Mouse (Mus musculus) bone marrow macrophage, adult 2 months (primary cell): Measurements from ENCODE around the gene Saa1. TPM values are rescaled to one million over a fixed set of nuclear protein-coding genes. Genes with fewer than 3 reads are reported as not detected.
A peak's percentile ranks its signal among the peaks of the same experiment; 100 is the strongest.

Source experiments
- H3K27ac ChIP-seq: 2 replicates; pipeline ENCODE4 v1.5.1; 2012; ENCODE audit warnings: low read depth, low read length; ENCODE audit not compliant: insufficient read depth
- H3K4me1 ChIP-seq: 2 replicates; pipeline ENCODE4 v1.6.1; 2012; ENCODE audit warnings: low read length; ENCODE audit not compliant: control insufficient read depth, insufficient read depth
- H3K4me3 ChIP-seq: 2 replicates; pipeline ENCODE4 v1.5.1; 2012; ENCODE audit warnings: mild to moderate bottlenecking, low read length, moderate library complexity; ENCODE audit not compliant: insufficient read depth
- CTCF ChIP-seq: IDR thresholded peaks from 2 replicates; pipeline ENCODE4 v1.5.1; 2012; ENCODE audit warnings: low read depth, mild to moderate bottlenecking, low read length, moderate library complexity
- POLR2A ChIP-seq: IDR thresholded peaks from 2 replicates; pipeline ENCODE4 v1.6.1; 2012; ENCODE audit warnings: mild to moderate bottlenecking, low read depth, low read length, borderline replicate concordance
- polyA plus RNA-seq: library from polyadenylated mRNA; stranded (reverse); fragments of >200 nt; gene quantifications from 2 replicates; pipeline ENCODE4 v1.2.4, GENCODE M21; 2012; ENCODE audit not compliant: missing spikeins, insufficient read depth, insufficient read length

The Saa1 gene
- polyA plus RNA-seq, 1 experiment, result not detected

- peak overlapping the region; percentile 20 for H3K27ac ChIP-seq
- H3K4me3 ChIP-seq, result no peak overlapping the region
- TF ChIP-seq POLR2A (no peak), CTCF (no peak)
- H3K4me1 ChIP-seq, result peaks cover 69% of the 10 kb centered on the region
Measured at GRCm38 (mm10) chr7:46719526-46719925, 23.3 kb downstream of the Saa1 start.

GRCm38 (mm10) chr7:46718591-46719270 is 24.0 kb downstream of the Saa1 start:
- Histone ChIP-seq H3K27ac (no peak overlapping the region), H3K4me1 (peaks cover 61% of the 10 kb centered on the region), H3K4me3 (no peak overlapping the region)
- TF ChIP-seq POLR2A (no peak), CTCF (no peak)

DNA sequence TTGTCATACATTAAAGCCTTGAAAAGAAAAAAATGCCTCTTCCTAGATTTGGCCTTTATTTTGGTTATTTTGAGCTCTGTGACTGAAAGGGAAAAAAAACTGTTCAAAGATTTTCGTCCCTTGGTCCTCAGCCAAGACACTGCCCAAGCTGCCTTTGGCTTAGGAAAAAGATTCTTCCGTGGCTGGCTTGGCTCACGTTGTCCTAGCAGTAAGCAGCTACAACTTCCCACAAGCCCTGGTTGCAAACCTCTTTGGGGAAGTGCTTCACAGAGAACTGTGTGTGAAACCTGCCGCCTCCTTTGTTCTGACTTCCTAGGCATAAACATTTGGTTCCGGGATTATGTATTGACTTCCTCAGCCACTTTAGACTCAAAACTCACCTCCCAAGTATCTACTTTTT is 25.9 kb downstream of the Saa1 start:
- TF ChIP-seq CTCF, result no peak
- no peak for TF ChIP-seq POLR2A
- Histone ChIP-seq H3K27ac (peak overlapping the region; percentile 40), H3K4me3 (no peak overlapping the region), H3K4me1 (peaks cover 68% of the 10 kb centered on the region)

- Histone ChIP-seq H3K4me1 (peaks cover 67% of the 10 kb centered on the region), H3K4me3 (peak within 1 kb of the TSS; percentile 30), H3K27ac (peak within 1 kb of the TSS; percentile 40)
- TF ChIP-seq POLR2A, result no peak
- TF ChIP-seq CTCF, result no peak
Measured at GRCm38 (mm10) chr7:46715600-46715999, 27.2 kb downstream of the Saa1 start, which contains the start of gene Saa3. Gene Saa3 (minus strand): TSS chr7:46715700.

DNA sequence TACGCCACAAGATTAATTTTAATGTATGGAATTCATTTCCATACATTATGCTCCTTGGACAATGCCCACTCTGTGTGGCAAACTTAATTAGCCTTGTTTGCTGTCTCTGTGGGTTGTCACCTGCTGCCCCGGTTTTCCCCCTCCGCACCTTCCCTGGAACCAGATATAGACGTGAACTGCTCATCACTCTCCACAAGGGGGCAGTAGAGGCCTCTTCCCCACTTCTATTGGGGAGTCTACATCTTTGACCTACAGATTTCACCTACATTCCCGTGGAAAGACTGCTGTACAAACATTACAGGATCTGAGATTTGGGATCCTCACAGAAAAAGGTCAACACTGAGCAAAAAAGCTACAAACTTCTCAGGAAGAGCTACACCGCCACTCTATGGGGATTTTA is 28.3 kb downstream of the Saa1 start:
- H3K4me1 ChIP-seq, result peaks cover 56% of the 10 kb centered on the region
- TF ChIP-seq CTCF, result peak; percentile 59; the same call in 1 of the 2 replicates
- TF ChIP-seq POLR2A, result no peak
- H3K27ac ChIP-seq, result no peak overlapping the region

GRCm38 (mm10) chr7:46712250-46712649 is 30.5 kb downstream of the Saa1 start:
- H3K27ac ChIP-seq, result peak overlapping the region; percentile 25
- no peak for TF ChIP-seq CTCF
- TF ChIP-seq POLR2A, result no peak
- H3K4me3 ChIP-seq, result no peak overlapping the region
- H3K4me1 ChIP-seq, result peaks cover 44% of the 10 kb centered on the region

More for the DNA sequence above, 28.3 kb downstream of the Saa1 start:
- H3K4me3 ChIP-seq, result peak overlapping the region; percentile 30

GRCm38 (mm10) chr7:46710390-46710844 is 32.4 kb downstream of the Saa1 start, which contains the start of gene Saal1:
Gene Saal1 (minus strand): TSS chr7:46710680.
- H3K4me3 ChIP-seq, result peak within 1 kb of the TSS; percentile 94
- H3K27ac ChIP-seq, result peak within 1 kb of the TSS; percentile 17; the same call in 1 of the 2 replicates
- no peak for TF ChIP-seq POLR2A
- peak; percentile 76 for TF ChIP-seq CTCF
- peaks cover 30% of the 10 kb centered on the region for H3K4me1 ChIP-seq

- TF ChIP-seq CTCF, result no peak
- TF ChIP-seq POLR2A, result no peak
- Histone ChIP-seq H3K4me3 (no peak overlapping the region), H3K4me1 (peaks cover 3% of the 10 kb centered on the region; the same call in 1 of the 2 replicates), H3K27ac (no peak overlapping the region)
Measured at GRCm38 (mm10) chr7:46700521-46701025, 42.2 kb downstream of the Saa1 start.

DNA sequence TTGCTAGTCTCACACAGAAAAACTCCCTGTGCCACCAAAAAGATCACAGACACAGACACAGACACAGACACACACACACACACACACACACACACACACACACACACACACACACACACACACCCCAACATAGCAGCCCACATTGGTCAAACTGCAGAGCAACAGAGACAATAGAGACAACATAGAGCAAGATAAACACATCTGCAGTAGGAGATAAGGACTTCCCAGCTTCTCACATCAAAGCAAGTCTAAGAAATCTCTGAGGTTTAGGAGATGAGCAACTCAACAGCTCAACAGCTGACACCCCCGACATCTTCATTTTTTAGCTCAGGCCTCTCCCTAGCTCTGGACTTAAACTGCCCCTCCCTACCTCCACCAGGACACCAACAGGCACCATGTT is 46.0 kb downstream of the Saa1 start:
- no peak overlapping the region for H3K4me3 ChIP-seq
- H3K27ac ChIP-seq, result no peak overlapping the region
- H3K4me1 ChIP-seq, result no peaks in the 10 kb centered on the region
- TF ChIP-seq POLR2A (no peak), CTCF (no peak)

Other genes starting within 250 kb of the Saa1 start
- 7.0 and 7.4 TPM in 2 replicates for gene Sergef, start 103.2 kb downstream of the Saa1 start, polyA plus RNA-seq
- not detected in 2 replicates for gene Tph1, start 70.4 kb downstream of the Saa1 start, polyA plus RNA-seq
- gene Saal1, start 32.3 kb downstream of the Saa1 start, polyA plus RNA-seq, result 7.9 and 8.1 TPM in 2 replicates
- gene Saa3, start 27.3 kb downstream of the Saa1 start, polyA plus RNA-seq, result 5.0 and 6.2 TPM in 2 replicates
- not detected in 2 replicates for gene Saa4, start 10.4 kb downstream of the Saa1 start, polyA plus RNA-seq
- not detected in 2 replicates for gene Saa2, start 8.8 kb upstream of the Saa1 start, polyA plus RNA-seq
- gene Hps5, start 53.1 kb upstream of the Saa1 start, polyA plus RNA-seq, result 39.6 and 40.9 TPM in 2 replicates
- 37.0 and 40.5 TPM in 2 replicates for gene Gtf2h1, start 53.1 kb upstream of the Saa1 start, polyA plus RNA-seq
- gene Ldha, start 98.5 kb upstream of the Saa1 start, polyA plus RNA-seq, result 344 and 355 TPM in 2 replicates
- gene Ldhc, start 118.2 kb upstream of the Saa1 start, polyA plus RNA-seq, result not detected in 2 replicates
- gene Tsg101, start 177.0 kb upstream of the Saa1 start, polyA plus RNA-seq, result 103 and 112 TPM in 2 replicates
- 11.3 and 17.4 TPM in 2 replicates for gene Uevld, start 215.5 kb upstream of the Saa1 start, polyA plus RNA-seq
- gene Gm9999, start 240.6 kb upstream of the Saa1 start, polyA plus RNA-seq, result not detected in 2 replicates